Mouse (Mus musculus) megakaryocyte progenitor cell, adult 5-6 weeks (primary cell): ENCODE measurements around the gene Rassf3. TPM values are rescaled to one million over a fixed set of nuclear protein-coding genes. Genes with fewer than 3 reads are reported as not detected.

Source experiments
- ATAC-seq: replicated peaks from 2 replicates; pipeline ENCODE4 v1.8.0; 2016; ENCODE audit warnings: mild to moderate bottlenecking, moderate TSS enrichment, inconsistent platforms; ENCODE audit not compliant: poor library complexity
- total RNA-seq, 2 experiments: library from RNA; stranded (forward) in 1 of 2; stranded (reverse) in 1 of 2; fragments of 157-497, 149-512 nt in 1 of 2; fragments of 200-1000 nt in 1 of 2; gene quantifications; 2 replicates each; pipeline versions ENCODE4 v1.2.3 to v1.2.4; 2015 to 2017

Rassf3 gene
- total RNA-seq, 2 experiments from 2014 or later: 18.2 to 24.7 TPM

DNA sequence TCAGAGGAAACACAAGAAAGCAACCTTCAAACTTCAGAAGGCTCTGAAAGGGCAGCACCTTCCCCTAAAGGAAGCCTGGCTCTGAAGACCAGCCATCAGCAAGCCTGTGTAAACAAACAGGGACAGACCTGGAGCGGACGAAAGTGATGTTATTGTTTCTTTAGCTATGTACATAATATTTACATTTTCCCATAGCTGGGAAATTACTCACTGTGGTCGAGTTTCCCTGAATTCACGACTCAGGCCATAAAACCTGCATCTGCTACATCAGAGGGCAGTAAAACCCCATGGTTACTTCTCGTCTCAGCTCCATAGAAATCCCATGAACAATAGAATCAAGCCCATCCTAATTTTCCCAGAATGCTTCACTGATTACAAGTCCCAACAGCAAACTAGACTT is 11.1 kb downstream of the Rassf3 start:
- ATAC-seq: no peak

DNA sequence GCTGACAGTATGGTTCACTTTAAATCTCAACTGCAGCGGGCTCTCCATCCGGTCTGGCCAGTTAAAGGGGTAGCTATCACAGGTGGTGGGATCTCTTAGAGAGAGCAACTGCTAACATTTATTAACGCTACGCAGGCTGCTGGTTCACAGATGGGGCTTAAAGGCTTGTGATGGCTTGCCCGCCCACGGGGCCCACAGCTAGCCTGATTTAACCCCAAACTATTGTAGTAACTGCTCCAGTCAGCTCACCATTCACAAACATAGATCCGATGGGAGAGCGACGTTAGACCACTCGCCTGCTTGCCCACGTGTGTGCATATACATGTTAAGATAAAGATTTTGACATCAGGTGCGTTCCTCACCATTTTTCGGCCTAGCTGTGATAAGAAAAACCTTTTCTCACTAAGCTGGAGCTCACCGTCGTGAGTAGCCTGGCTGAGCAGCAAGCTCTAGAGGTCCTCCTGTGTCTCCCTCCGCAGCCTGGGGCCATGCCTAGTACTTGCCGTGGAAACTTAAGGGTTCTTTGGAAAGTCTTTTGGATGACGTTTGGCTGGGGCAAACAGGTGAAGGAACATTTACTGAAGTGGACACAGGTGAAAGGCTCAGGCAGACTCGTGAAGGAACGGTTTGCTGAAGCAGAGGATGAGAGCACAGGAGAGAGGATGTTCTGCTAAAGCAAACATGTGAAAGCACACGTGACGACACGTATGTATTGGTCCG is 13.8 kb downstream of the Rassf3 start:
- ATAC-seq: no peak

DNA sequence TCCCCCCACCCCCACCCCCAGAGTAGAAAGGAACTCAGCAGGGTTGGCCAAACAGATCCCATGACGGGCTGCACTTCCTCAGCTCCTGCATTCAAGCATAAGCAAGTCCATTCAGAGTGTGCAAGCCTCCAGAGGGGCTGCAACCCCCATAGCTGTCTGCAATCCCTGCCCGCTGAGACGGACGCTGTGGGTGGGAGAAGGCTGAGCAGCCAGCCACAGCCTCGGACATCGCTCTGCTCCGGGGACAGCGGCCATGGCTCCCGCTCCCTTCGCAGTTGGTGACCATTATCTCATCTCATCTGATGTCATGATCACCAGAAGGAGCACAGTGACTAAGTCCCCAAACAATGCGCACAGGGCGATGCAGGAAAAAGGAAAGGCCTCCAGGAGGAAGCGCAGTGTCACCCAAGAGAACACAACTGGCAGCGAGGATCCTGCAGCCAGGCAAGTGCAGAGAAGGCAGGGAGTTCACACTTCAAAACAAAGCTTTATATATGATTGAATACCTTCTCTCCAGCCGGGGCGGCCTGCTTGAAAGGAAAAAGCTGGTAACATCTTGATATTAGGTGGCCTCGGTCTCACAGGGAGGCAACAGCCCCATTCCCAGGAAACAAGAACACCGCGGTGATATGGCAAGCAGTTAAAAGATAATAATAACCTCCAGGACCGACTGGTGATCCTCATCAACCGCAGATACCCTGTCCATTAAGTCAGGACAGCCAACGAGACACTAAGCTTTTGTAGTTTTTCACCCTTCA is 14.6 kb downstream of the Rassf3 start:
- peak; percentile 19 for ATAC-seq

DNA sequence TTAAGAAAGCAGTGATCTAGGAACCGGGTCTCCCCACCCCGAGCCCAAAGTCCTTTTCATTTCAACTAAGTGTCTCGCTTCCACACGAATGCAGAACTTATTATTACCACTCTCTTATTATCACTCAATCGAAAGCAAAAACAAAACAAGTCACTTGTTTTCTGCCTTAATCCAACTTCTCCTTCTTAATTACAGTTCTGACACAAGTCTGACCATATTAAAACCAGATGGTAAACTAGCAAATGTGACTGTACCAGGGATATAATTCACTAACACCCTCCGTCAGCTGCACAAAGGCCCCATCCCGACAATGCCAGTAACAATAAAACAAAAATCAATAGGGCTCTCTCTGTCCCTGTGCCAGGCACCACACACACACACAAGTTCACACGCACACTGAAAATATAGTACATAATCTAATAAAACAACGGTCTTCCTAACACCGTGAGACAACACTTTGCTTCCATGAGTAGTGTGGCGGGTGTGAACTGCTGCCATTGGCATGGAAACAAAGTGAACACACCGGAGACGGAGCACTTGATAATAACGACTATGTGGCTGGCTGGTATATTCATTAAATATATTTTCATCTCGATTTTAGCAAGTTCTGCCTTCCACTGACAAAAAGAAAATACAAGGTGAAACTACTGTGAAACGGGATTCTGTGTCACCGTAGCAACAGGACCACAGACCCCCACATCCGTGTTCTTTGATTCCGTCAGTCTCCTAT is 16.9 kb downstream of the Rassf3 start:
- ATAC-seq: no peak

DNA sequence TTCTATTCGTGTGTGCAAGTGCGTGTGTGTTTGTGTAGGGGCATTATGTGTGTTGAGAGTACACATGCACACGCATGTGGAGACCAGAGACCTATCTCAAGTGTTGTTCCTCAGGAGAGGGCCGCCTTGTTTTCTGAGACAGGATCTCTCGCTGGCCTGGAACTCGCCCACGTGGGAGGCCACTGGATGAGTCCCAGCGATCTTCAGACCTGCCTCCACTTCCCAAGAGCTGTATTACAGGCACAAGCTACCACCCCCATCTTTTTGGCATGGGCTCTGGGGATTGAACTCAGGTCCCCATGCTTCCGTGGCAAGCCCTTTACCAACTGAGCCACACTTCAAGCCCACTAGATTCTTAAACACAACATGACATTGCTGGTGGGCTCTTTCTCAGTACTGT is 17.7 kb downstream of the Rassf3 start:
- ATAC-seq: no peak

DNA sequence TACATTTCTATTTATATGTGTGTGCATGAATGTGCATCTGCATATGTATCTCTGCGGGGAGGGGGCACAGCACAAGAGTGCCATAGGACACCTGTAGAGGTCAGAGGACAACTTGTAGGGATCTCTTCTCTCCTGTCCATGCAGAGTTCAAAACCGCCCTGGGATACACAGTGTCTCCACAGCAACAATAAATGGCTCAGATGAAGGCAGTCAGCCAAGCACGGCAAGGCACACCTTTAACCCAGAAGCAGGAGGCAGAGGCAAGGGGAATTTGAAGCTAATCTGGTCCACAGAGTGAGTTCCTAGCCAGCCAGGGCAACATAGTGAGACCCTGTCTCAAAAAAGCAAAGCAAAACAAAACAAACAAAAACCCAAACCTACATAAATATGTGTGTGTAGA is 18.8 kb downstream of the Rassf3 start:
- no peak for ATAC-seq

DNA sequence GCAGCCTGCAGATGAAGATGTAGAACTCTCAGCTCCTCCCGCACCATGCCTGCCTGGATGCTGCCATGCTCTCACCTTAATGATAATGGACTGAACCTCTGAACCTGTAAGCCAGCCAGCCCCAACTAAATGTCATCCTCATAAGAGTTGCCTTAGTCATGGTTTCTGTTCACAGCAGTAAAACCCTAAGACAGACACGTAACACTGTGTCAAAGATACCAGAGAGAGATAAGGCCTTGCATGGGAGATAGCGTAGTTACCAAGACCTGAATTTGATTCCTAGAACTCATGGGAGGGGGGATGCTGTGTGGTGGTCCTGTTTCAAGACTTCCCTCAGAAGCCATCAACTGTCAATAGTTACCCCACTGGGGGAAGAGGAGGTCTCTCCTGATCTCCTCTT is 20.6 kb downstream of the Rassf3 start:
- ATAC-seq: no peak

DNA sequence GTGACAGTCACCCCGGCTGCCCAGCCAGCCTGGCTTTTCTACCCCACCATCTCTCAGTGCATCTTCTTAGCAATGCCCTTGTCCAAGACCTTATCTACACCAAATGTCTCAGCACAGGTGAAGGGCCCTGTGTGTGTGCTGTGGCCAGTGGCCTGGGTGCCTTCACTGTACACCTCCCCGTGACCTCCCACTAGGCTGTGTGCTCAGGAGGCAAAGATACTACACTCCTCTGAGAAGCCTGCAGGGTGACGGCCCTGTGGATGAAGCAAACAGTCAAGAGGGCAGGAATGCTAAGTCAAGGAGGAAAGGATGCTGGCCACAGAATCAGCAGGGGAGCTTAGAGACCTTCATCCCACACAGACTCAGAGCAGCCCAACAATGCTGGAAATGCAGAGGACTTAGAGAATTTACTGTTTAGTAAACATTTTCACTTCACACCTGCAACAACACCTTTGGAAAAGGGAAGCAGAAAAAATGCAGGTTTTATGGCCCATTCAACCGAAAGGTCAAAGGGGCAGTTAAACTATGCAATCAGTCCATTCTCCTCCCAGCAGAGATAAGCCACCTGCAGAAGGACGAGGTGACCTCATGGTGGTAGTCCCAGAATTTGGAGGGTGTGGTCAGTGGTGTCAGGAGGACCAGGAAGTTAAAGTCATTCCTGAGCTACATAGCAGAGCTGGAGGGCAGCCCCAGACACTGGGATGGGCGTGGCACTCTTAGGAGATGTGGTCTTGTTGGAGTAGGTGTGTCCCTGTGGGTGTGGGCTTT is 21.3 kb downstream of the Rassf3 start:
- ATAC-seq: peak; percentile 37; the same call in 1 of the 2 replicates

DNA sequence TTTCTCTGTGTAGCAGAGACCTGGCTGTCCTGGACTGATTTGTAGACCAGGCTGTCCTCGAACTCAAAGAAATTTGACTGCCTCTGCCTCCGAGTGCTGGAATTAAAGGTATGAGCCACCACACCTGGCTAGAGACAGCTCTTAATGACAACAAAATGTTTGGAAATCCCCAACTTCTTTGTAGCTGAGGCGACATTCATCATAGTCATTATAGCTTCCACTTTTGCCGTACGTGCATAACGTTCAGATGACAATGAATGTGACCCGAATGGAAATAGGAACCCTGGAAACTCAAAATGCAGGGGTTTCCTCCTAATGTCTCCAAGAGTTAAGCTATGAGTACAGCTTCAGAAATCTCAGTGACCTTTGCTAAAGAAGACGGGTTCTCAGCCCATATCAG is 22.1 kb downstream of the Rassf3 start:
- ATAC-seq: no peak

DNA sequence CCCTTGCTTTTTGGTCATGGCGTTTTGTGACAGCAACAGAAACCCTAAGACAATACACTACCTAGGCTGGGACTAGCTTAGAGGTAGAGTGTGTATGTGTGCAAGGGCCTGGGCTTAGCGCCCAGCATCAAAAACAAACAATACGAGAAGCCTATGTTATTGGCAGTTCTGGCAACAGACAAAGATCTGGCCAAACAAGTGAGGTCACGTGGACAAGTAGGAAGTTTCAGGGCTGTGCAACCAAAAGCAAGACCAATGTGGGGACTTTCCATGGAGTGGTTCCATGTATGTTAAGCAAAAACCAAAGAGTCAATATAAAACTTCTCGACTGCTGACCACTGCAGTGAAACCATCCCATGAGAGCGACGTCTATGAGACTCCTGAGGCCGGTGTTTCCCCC is 30.3 kb downstream of the Rassf3 start:
- ATAC-seq: no peak

DNA sequence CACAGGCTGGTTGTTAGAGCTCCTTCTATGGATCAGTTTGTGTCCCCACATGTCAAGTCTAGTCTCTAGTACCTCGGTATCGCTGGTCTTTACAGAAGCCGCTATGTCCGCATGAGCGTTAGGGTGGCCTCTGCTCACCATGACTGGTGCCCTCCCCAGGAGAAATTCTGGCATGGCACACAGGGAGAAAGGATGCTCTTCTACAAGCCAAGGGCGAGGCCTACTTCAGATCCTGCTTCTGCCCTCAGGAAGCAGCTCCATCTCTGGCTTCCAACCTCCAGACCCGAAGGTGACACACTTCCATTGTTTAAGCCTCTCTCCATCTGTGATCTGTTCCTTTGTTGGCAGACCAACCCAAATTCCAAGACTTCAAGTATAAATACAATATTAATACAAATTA is 31.9 kb downstream of the Rassf3 start:
- ATAC-seq: no peak

DNA sequence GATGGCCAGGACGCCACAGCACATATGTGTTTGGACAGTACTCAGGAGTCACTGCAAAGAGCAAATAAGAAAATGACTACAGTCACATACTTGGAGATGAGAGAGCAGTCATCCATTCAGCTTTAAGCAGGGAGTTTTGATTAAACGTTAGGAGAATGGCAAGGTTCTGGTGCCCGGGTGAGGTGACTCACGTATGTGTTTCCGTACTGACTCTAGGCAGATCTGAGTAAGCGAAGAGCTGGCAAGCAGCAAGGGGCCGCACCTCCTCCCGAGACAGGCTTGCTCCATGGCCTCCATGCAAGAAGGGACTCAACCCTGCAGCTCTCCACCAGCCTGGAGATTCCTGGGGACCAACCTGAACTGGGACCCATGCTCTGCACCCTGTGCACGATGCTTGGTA is 32.4 kb downstream of the Rassf3 start:
- no peak for ATAC-seq

DNA sequence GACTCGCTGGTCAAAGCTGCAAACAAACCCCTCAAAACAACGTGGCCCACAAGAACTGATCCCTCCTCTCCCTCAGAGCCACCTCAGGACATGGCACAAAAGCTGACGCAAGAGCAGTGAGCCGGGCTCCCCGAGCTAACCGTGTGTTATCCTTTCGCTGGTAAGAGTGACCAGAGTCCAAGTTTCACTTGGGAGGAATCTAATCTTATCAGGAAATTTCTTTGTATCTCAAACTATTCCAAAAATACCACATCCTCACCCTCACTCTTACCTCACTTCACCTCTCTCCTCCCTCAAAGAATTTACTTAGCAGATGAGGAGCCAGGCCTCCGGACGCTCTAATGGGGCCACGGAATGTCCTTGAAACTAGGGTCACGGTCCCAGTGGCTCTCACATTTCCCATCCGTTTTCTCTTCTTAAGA is 36.8 kb downstream of the Rassf3 start:
- ATAC-seq: no peak

DNA sequence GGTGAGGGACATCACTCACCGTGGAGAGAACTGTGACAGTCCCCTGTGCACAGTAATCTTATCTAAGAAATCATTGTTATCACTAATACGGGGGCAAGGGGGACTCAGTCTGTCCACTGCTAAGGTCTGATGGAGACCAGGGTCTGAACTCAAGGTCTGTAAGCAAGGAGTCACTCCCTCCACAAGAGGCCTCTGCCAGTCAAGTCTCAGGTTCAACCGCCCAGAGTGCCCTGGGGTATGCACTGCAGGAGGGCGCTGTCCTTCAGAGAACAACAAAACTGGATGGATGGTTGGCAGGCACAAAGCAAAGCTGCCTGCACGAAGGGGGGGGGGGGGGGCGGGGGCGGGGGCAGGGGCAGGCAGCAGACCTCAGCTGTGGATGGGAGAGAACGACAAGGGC is 38.0 kb downstream of the Rassf3 start:
- ATAC-seq: no peak

DNA sequence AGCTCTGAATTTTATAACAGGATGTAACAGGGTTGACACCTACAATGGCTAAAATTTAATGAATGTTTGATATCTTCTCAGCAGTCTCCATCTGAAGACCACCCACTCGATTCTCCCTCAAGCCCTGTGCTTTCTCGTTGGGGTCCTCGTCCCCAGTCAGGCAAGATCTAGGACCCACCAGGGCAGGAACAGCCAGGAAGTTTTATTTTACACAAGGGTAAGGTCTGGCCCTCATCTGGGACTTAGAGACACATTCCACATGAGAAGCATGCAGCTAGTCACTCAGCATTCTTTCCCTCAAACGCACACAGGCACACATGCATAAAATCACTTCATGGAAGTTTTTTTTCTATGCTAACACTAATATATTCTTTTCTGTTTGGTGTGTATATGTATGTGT is 39.5 kb downstream of the Rassf3 start:
- no peak for ATAC-seq

DNA sequence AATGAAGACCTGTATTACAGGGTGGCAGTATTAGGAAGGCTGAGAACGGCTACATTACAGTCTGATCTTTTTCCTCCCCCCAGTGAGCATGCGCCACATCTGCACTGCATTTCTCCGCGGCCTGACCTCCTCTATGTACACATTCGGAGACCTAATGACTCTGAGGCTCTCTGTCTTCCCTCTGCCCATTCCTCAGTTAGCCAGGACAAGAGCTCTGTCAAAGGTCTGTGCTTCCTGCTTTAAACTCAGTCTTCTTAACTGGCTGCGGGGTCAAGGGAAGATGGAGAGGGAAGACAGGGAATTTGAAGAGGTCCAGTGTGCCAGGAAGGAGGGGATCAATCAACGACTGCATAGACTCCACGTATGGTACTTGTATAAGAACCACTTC is 39.9 kb downstream of the Rassf3 start:
- no peak for ATAC-seq

DNA sequence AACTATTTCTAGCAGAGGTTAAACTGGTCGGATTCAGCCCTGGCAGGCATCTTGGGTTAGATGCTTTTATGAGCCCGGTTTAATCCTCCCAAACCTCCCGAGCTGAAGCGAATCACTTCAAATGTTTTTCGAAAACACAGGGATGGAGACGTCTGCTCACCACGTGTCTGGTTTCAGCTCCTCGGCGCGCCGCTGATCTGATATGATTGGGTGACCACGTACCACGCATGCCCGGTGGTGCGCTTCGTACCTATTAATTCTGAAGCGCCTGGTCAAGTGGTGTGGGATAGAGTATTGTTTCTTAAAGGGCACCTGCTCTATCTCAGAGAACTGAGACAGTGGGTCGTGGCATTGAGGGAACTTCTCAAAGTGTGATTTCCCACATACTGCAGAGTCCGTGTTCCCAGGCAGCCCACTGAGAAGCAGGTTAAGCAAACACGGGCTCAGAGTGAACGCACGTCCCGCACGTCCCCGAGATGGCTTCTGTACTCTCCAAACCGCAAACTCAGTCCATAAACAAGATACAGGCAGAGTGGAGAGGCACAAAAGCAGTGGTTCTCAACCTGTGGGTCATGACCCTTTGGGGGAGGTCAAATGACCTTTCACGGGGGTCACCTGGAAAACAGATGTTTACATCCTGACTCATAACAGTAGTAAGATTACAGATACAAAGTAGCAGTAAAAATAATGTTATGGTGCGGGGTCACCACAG is 40.4 kb downstream of the Rassf3 start:
- no peak for ATAC-seq

DNA sequence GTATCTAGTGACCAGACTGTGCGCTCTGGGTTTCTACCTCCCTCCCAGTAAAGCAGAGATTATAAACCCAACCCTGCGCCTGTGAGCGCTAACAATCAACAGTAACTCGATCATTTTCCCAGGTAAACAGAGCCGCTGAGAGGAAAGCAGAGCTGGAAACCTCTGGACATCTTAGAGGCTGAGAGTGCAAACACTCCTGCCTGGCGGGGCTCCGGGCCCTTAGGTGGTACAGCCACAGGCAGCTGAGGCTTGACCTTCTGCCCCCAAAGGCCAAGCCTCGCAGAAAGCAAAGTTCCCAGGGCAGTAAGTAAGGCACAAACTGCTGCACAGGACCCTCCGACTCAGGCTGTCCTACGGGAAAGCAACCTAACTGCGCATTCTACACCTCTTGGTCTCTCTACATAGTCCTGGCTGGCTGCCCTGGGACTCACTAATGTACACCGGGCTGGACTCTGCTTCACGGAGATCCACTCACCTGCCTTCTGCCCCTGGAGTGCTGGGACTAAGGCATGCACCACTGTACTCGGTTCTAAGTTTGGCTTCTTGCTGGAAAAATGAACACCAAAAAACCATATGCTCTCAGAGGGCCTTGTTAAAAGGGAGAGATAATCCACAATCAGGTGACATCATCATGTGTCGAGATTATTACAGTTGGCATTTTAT is 41.6 kb downstream of the Rassf3 start:
- no peak for ATAC-seq

DNA sequence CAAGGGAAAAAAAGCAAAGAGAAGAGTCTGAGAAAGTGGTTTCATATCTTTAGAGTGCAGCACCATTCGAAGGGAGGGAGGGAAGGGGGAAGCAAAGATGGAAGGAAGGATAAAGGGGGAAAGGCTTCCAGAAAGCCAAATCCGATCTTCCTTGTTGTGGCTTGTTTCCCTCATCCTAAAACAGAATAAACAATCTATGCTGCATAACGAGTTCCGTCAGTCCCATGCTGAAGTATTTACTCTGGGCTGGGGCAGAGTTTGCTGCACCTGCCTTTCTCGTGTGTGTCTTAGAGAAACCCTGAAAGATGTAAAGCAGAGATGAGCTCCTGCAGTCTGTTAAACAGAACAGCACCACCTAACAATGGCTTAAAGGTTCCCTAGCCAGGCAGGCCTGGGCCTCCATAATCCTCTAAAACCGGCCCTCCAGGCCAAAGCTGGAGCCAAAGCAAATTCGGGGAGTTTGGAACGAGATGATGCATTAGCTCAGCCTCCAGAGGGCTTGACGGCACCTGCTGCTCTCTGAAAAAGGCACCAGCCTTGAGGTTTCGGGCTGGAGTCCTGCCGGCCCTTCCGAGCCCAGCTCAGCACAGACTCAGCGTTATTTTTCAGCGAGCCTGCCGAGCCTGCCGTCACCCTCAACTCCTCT is 43.4 kb downstream of the Rassf3 start:
- peak; percentile 59 for ATAC-seq
